Mouse (Mus musculus) right cerebral cortex, postnatal 14 days (tissue): ENCODE measurements around the gene Ctss.
"Not testable (repeated sequence)": the region's sequence is repeated elsewhere in the genome, so short reads cannot be mapped to it uniquely, and the experiment has no call there.

ENCODE experiments used
- DNase-seq: peaks from one replicate; pipeline ENCODE4 v3.0.0; 2022

The Ctss gene

GRCm38 (mm10) chr3:95534927-95535326 lies 8.3 kb downstream of the Ctss start:
- DNase-seq, result no peak

- no peak for DNase-seq
Measured at GRCm38 (mm10) chr3:95538936-95539335, 12.3 kb downstream of the Ctss start.

DNA sequence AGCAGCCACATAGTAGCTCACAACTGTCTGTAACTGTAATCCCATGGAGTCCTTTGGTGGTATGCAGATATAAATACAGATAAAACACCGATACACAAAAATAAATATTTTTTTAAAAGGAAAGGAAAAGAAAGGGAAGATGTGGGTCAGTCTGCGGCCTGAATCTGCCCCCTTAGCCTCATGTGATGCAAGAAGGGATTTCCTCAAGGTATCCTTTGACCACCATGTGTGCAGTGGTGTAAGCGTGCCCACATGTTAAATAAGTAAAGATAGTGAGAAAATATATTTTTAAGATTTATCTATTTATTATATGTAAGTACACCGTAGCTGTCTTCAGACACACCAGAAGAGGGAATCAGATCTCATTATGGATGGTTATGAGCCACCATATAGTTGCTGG lies 13.3 kb downstream of the Ctss start:
- DNase-seq, result no peak

DNA sequence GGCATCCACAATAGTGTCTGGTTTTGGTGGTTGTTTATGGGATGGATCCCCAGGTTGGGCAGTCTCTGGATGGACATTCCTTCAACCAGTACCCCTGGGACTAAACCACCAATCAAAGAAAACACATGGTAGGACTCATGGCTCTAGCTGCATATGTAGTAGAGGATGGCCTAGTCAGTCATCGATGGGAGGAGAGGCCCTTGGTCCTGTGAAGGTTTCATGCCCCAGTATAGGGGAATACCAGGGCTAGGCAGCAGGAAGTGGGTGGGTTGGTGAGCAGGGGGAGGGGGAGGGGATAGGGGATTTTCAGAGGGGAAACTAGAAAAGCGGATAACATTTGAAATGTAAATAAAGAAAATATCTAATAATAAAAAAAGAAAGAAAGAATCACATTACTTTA lies 14.6 kb downstream of the Ctss start:
- not testable (repeated sequence) for DNase-seq

DNA sequence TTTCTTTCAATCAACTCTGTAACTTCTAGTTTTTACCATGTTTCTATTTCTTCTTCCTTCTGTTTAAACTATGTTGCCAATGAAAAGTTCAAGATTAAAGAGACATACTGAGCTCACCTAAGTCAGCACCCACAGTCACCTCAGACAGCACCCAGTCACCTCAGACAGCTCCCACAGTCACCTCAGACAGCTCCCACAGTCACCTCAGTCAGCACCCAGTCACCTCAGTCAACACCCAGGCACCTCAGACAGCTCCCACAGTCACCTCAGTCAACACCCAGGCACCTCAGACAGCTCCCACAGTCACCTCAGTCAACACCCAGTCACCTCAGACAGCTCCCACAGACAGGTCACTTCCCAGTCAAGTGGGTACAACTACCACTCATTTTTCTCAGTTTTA lies 15.6 kb downstream of the Ctss start:
- no peak for DNase-seq

GRCm38 (mm10) chr3:95542981-95543380 lies 16.4 kb downstream of the Ctss start:
- no peak for DNase-seq

DNA sequence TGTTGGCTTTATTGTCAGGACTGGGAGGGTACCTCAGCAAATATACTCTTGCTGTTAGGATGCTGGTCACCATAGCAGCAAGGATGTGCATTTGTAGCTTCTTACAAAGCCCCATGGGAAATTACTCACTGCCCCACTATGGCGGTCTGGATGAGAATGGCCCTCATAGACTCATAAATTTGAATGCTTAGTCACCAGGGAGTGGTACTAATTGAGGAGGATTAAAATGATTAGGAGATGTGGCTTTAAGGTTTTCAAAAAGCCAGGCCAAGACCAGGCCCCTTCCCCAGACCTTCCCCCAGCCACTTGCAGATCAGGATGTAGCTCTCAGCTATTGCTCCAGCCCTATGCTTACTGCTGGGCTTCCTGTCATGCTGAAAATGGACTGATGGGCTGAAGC lies 23.6 kb downstream of the Ctss start:
- DNase-seq, result no peak

DNA sequence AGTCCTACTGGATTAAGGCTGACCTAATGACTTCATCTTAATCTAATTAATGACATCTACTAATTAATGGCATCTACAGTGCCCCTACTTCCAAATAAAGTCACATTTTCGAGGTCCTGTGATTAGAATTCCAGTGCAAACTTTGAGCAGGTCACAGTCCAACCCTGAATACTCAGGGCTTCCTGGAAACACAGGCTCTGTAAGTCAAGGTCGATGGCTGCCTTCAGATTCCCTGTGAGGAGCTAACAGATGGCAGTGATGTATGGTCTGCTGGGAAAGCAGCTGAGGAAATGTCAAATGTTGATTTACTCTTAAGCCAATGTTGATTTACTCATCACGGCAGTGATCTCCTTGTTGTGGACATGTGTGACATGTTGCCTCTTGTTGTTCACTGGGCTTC lies 27.4 kb downstream of the Ctss start:
- DNase-seq, result no peak

- no peak for DNase-seq
Measured at GRCm38 (mm10) chr3:95559437-95559836, 32.9 kb downstream of the Ctss start, which contains the start of gene Hormad1. Gene Hormad1 (plus strand): TSS chr3:95559677.

GRCm38 (mm10) chr3:95560738-95561137 lies 34.2 kb downstream of the Ctss start:
- no peak for DNase-seq

- no peak for DNase-seq
Measured at GRCm38 (mm10) chr3:95561826-95562225, 35.2 kb downstream of the Ctss start.

DNA sequence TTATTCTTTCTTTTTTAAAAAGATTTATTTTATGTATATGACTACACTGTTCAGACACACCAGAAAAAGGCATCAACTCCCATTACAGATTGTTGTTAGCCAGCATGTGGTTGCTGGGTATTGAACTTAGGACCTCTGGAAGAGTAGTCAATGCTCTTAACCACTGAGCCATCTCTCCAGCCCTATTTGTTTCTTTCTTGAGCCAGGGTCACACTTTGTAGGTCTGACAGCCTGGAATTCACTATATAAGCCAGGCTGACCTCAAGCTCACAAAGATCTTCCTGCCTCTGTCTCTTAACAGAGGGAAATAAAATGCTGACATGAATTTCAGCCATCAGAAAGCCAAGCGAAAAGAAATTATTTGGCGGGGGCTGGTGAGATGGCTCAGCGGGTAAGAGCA lies 43.0 kb downstream of the Ctss start:
- no peak for DNase-seq

DNA sequence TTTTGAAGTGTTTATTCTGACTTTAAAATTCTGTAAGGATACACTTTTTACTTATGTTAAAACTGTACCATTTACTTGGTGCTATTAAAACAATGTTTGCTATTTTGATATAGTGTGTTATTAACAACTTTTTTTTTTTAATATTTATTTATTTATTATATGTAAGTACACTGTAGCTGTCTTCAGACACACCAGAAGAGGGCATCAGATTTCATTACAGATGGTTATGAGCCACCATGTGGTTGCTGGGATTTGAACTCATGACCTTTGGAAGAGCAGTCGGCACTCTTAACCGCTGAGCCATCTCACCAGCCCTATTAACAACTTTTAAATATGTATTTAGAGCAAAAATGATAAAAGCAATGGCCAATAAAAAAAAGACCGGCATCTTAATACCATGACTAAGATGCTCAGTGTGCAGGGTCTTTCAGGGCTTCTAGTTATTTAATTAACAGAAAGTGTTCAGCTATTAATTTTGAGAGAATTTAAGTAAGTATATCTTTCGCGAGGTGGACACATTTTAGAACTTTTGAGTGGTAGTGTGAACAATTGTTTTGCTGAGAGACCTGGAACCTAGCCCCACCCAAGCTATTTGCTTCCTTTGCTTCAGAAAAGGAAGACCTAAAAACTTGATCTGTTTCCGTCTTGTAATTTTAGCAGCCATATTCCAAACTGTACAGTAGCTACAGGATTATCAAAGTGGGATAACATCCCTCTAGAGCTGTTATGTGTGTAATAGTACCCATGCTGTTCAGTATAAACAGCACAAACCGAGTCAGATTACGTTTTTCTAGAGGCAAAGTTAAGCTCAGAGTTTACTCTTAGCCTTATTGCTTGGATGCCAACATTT lies 61.4 kb downstream of the Ctss start:
- DNase-seq, result no peak

DNA sequence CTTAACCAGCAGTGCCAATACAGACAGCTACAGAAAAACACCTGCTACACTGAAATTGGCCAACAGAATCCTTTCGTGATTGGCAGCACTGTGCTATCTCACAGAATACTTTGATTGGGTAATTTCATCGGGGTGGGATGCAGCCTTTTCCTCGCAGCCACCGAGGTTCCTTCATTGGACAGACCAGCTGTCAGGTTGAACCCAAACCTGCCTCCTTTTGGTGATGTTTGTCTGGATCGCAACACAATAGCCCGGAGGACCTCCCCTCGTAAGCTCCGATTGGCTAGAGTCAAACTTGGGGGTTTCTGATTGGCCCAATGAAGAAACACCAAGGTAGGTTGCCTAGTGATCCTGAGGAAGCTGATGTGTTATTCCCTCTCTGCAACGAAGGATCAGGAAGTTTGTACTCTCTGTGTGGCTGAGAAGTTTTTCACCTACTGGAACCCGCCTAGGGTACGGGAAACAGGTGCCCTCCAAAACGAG lies 62.1 kb downstream of the Ctss start, which contains the start of gene Golph3l:
Gene Golph3l (plus strand): TSS at position 331 of the 483 bp plus-strand sequence.
- DNase-seq, result peak; percentile 85

DNA sequence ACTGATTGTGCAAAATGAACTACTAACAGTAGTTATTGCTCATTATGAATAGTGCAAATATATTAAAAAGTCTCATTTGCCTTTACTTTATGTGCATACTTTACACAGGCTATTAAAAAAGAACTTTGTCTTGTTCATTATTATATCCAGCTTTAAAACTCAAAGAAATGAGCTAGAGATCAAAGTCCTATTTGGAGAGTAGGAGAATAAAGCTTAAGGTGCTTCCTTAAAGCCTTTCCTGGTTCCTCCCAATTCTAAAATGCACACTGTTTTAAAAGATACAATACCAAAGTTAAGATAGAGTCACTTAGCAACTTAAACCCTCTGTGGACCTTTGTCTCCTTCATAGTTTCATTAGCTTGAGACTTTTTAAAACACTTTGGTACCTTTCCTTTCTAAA lies 72.1 kb downstream of the Ctss start:
- DNase-seq, result no peak

GRCm38 (mm10) chr3:95601287-95601686 lies 74.7 kb downstream of the Ctss start:
- no peak for DNase-seq
